Comparison of ENCODE assay signal across 35 mouse cellular contexts in genomic region chr15:100411731-100412130, GRCm38 (mm10). TPM values are rescaled to one million over a fixed set of nuclear protein-coding genes. Genes with fewer than 3 reads are reported as not detected.
DNase-seq lines count a peak whose midpoint lies in the region; ATAC-seq and TF ChIP-seq lines count a peak whose summit lies in the region.
"Had no signal": no experiment of that assay in that cellular context is flagged by ENCODE, and none has a peak within 500 bp of the region (broad histone marks: within the 10 kb centered on the region; RNA-seq: fewer than 3 reads in every experiment).

No protein-coding gene starts in this region.

- intact Hi-C loops in heart, postnatal 25 days (cut with DNase I): no loop called here

- TF ChIP-seq CTCF in liver, postnatal 0 days (IDR thresholded peaks at IDR 0.05; ENCODE audit: low read depth): no peak

- ATAC-seq in heart, embryonic 12.5 days (ENCODE audit: insufficient number of reproducible peaks, low FRiP score): no peak
- ATAC-seq in kidney, embryonic 15.5 days (replicated peaks; ENCODE audit: low FRiP score): no peak
- ATAC-seq in liver, embryonic 13.5 days (ENCODE audit: low read depth): no peak
- no peak for ATAC-seq in liver, postnatal 0 days
- ATAC-seq in frontal cortex, adult (ENCODE audit: low TSS enrichment): no peak
- ATAC-seq: forebrain, embryonic 15.5 days; midbrain, embryonic 16.5 days had no signal

- peaks cover 29% of the 10 kb centered on the region for H3K36me3 ChIP-seq in heart, embryonic 12.5 days
- H3K36me3 ChIP-seq in kidney, embryonic 15.5 days: peaks cover 45% of the 10 kb centered on the region
- peaks cover 78% of the 10 kb centered on the region for H3K36me3 ChIP-seq in liver, embryonic 13.5 days
- H3K36me3 ChIP-seq in liver, postnatal 0 days (replicated peaks; ENCODE audit: insufficient read depth, low read length): peaks cover 38% of the 10 kb centered on the region

- H3K4me1 ChIP-seq in heart, embryonic 12.5 days (replicated peaks): peaks cover 23% of the 10 kb centered on the region
- peaks cover 48% of the 10 kb centered on the region for H3K4me1 ChIP-seq in kidney, embryonic 15.5 days
- H3K4me1 ChIP-seq in liver, embryonic 13.5 days (replicated peaks): peaks cover 85% of the 10 kb centered on the region
- H3K4me1 ChIP-seq in liver, postnatal 0 days (ENCODE audit: insufficient read depth): peaks cover 39% of the 10 kb centered on the region
- H3K4me1 ChIP-seq: forebrain, embryonic 15.5 days had no signal

- no peaks in the 10 kb centered on the region for H3K9me3 ChIP-seq in heart, embryonic 12.5 days (replicated peaks)
- H3K9me3 ChIP-seq in kidney, embryonic 15.5 days (replicated peaks): no peaks in the 10 kb centered on the region
- H3K9me3 ChIP-seq in liver, embryonic 13.5 days (replicated peaks): no peaks in the 10 kb centered on the region
- no peaks in the 10 kb centered on the region for H3K9me3 ChIP-seq in liver, postnatal 0 days (ENCODE audit: low read length)
- H3K9me3 ChIP-seq: embryonic facial prominence, embryonic 13.5 days; forebrain, embryonic 10.5 days; forebrain, embryonic 15.5 days; hindbrain, embryonic 13.5 days; limb, embryonic 15.5 days had no signal

- H3K27ac ChIP-seq in heart, embryonic 12.5 days (ENCODE audit: poor library complexity, severe bottlenecking): 0 out of 2 replicates have a peak overlapping the region, but pooled peaks have one; percentile 2
- H3K27ac ChIP-seq in kidney, embryonic 15.5 days: peak overlapping the region; percentile 47; the same call in 1 of the 2 replicates
- peak overlapping the region; percentile 90 for H3K27ac ChIP-seq in liver, embryonic 13.5 days
- H3K27ac ChIP-seq in liver, postnatal 0 days (ENCODE audit: low read depth): peak overlapping the region; percentile 50
- H3K27ac ChIP-seq: embryonic facial prominence, embryonic 13.5 days; forebrain, embryonic 10.5 days; forebrain, embryonic 15.5 days; hindbrain, embryonic 13.5 days; limb, embryonic 15.5 days had no signal

- no peak overlapping the region for H3K4me3 ChIP-seq in heart, embryonic 12.5 days
- H3K4me3 ChIP-seq in kidney, embryonic 15.5 days (replicated peaks): no peak overlapping the region
- H3K4me3 ChIP-seq in liver, embryonic 13.5 days (replicated peaks): no peak overlapping the region
- H3K4me3 ChIP-seq in liver, postnatal 0 days (ENCODE audit: low read depth, low read length): no peak overlapping the region
- H3K4me3 ChIP-seq: embryonic facial prominence, embryonic 13.5 days; forebrain, embryonic 10.5 days; forebrain, embryonic 15.5 days; hindbrain, embryonic 13.5 days; limb, embryonic 15.5 days had no signal

- WGBS in heart, embryonic 12.5 days: 82% methylated on average over 5 of the region's 5 CpGs
- 73% methylated on average over 5 of the region's 5 CpGs for WGBS in kidney, embryonic 15.5 days
- WGBS in liver, embryonic 13.5 days (ENCODE audit: insufficient replicate concordance): 75% methylated on average over 5 of the region's 5 CpGs
- WGBS in liver, postnatal 0 days (ENCODE audit: insufficient replicate concordance): 84% methylated on average over 5 of the region's 5 CpGs

- no peak for DNase-seq in heart, postnatal 25 days (ENCODE audit: low spot score)
- DNase-seq in kidney, postnatal 4 days: no peak
- DNase-seq in liver, embryonic 13.5 days: no peak
- DNase-seq in liver, postnatal 0 days: no peak
- DNase-seq: cerebellum, adult 18-20 months; cerebellum, postnatal 10 days; gastrocnemius, postnatal 10 days; heart, postnatal 4 days; layer of hippocampus, postnatal 36 days; left cerebral cortex, postnatal 4 days; spleen, adult 18-20 months; thymus, postnatal 25 days had no signal

- H3K9ac ChIP-seq in heart, embryonic 12.5 days: no peak overlapping the region
- H3K9ac ChIP-seq in kidney, embryonic 15.5 days: no peak overlapping the region
- 0 out of 2 replicates have a peak overlapping the region, but pooled peaks have one; percentile 20 for H3K9ac ChIP-seq in liver, embryonic 13.5 days
- H3K9ac ChIP-seq in liver, postnatal 0 days (replicated peaks): no peak overlapping the region
- H3K9ac ChIP-seq: embryonic facial prominence, embryonic 13.5 days; forebrain, embryonic 15.5 days; hindbrain, embryonic 13.5 days; limb, embryonic 15.5 days had no signal

- no peaks in the 10 kb centered on the region for H3K27me3 ChIP-seq in heart, embryonic 12.5 days (replicated peaks)
- H3K27me3 ChIP-seq in kidney, embryonic 15.5 days: no peaks in the 10 kb centered on the region
- H3K27me3 ChIP-seq in liver, embryonic 13.5 days: no peaks in the 10 kb centered on the region
- H3K27me3 ChIP-seq in liver, postnatal 0 days (ENCODE audit: insufficient read depth, low read length): no peaks in the 10 kb centered on the region
- H3K27me3 ChIP-seq: embryonic facial prominence, embryonic 13.5 days; forebrain, embryonic 15.5 days; hindbrain, embryonic 13.5 days; limb, embryonic 15.5 days; Patski had no signal

- no peak for TF ChIP-seq EP300 in liver, postnatal 0 days (IDR thresholded peaks at IDR 0.05; ENCODE audit: low read depth)

- no peak overlapping the region for H3K4me2 ChIP-seq in heart, embryonic 12.5 days
- no peak overlapping the region for H3K4me2 ChIP-seq in kidney, embryonic 15.5 days
- peak overlapping the region; percentile 64; the same call in 1 of the 2 replicates for H3K4me2 ChIP-seq in liver, embryonic 13.5 days
- no peak overlapping the region for H3K4me2 ChIP-seq in liver, postnatal 0 days (ENCODE audit: low read depth, low read length)
- H3K4me2 ChIP-seq: embryonic facial prominence, embryonic 13.5 days; forebrain, embryonic 15.5 days; hindbrain, embryonic 13.5 days; limb, embryonic 15.5 days; midbrain, embryonic 11.5 days had no signal

RNA-seq across cellular contexts. Expression of gene Gm5475, which starts 10.2 kb away (rescaled TPM):
- 0.12 TPM in 1 of 2 replicates, not detected in the other for polyA plus RNA-seq in heart, embryonic 12.5 days (2016; fragmentation: Nextera tagmentation; extraction: Ambion mirVana)
- not detected for total RNA-seq in heart, postnatal 25 days (2021)
- 0.15 and 0.25 TPM in 2 replicates for polyA plus RNA-seq in kidney, embryonic 15.5 days (2015; fragmentation: Nextera tagmentation; extraction: Ambion mirVana)
- polyA plus RNA-seq in liver, embryonic 13.5 days (2015; fragmentation: Nextera tagmentation; extraction: Ambion mirVana): not detected in 2 replicates
- polyA plus RNA-seq in liver, postnatal 0 days (2015; fragmentation: Nextera tagmentation; extraction: Ambion mirVana): 0.04 TPM in 1 of 2 replicates, not detected in the other
- total RNA-seq: adrenal gland, postnatal 25 days; common myeloid progenitor, adult 5-6 weeks; heart, adult 8-10 months; heart, postnatal 4 days; layer of hippocampus, postnatal 36 days; left cerebral cortex, postnatal 4 days; megakaryocyte, adult 5-6 weeks; neutrophil, adult 5-6 weeks had no signal
- polyA plus RNA-seq: embryonic facial prominence, embryonic 13.5 days; heart, embryonic 16.5 days; midbrain, embryonic 11.5 days had no signal

RNA-seq across cellular contexts. Expression of gene Slc11a2, which starts 13.1 kb away (rescaled TPM):
- 15.5 and 20.8 TPM in 2 replicates for polyA plus RNA-seq in heart, embryonic 12.5 days (2016; fragmentation: Nextera tagmentation; extraction: Ambion mirVana)
- 10 to 100 TPM; 52.6 to 56.9 TPM for total RNA-seq in heart, postnatal 25 days (2021)
- 26.8 and 28.2 TPM in 2 replicates for polyA plus RNA-seq in kidney, embryonic 15.5 days (2015; fragmentation: Nextera tagmentation; extraction: Ambion mirVana)
- polyA plus RNA-seq in liver, embryonic 13.5 days (2015; fragmentation: Nextera tagmentation; extraction: Ambion mirVana): 46.8 and 57.1 TPM in 2 replicates
- polyA plus RNA-seq in liver, postnatal 0 days (2015; fragmentation: Nextera tagmentation; extraction: Ambion mirVana): 15.0 and 16.3 TPM in 2 replicates

RNA-seq across cellular contexts. Expression of gene Higd1c, which starts 47.4 kb away (rescaled TPM):
- polyA plus RNA-seq in heart, embryonic 12.5 days (2016; fragmentation: Nextera tagmentation; extraction: Ambion mirVana): not detected in 2 replicates
- total RNA-seq in heart, postnatal 25 days (2021): not detected
- 0.64 and 1.7 TPM in 2 replicates for polyA plus RNA-seq in kidney, embryonic 15.5 days (2015; fragmentation: Nextera tagmentation; extraction: Ambion mirVana)
- not detected in 2 replicates for polyA plus RNA-seq in liver, embryonic 13.5 days (2015; fragmentation: Nextera tagmentation; extraction: Ambion mirVana)
- not detected in 2 replicates for polyA plus RNA-seq in liver, postnatal 0 days (2015; fragmentation: Nextera tagmentation; extraction: Ambion mirVana)
- total RNA-seq: common myeloid progenitor, adult 5-6 weeks; gastrocnemius, postnatal 10 days; heart, adult 8-10 months; heart, postnatal 4 days; layer of hippocampus, postnatal 36 days; left cerebral cortex, postnatal 4 days; megakaryocyte, adult 5-6 weeks; MEL; neutrophil, adult 5-6 weeks had no signal
- polyA plus RNA-seq: embryonic facial prominence, embryonic 13.5 days; forebrain, embryonic 10.5 days; forebrain, embryonic 15.5 days; gonadal fat pad, adult 2 months; heart, embryonic 16.5 days; hindbrain, embryonic 13.5 days; large intestine, adult 2 months; limb, embryonic 15.5 days; lung, embryonic 16.5 days; midbrain, embryonic 11.5 days; midbrain, embryonic 16.5 days; neural tube, embryonic 11.5 days; Patski; stomach, embryonic 16.5 days had no signal

RNA-seq across cellular contexts. Expression of gene Letmd1, which starts 57.1 kb away (rescaled TPM):
- 17.7 and 19.4 TPM in 2 replicates for polyA plus RNA-seq in heart, embryonic 12.5 days (2016; fragmentation: Nextera tagmentation; extraction: Ambion mirVana)
- total RNA-seq in heart, postnatal 25 days (2021): 10 to 100 TPM; 13.6 to 14.6 TPM
- 27.5 and 27.8 TPM in 2 replicates for polyA plus RNA-seq in kidney, embryonic 15.5 days (2015; fragmentation: Nextera tagmentation; extraction: Ambion mirVana)
- 14.4 and 15.0 TPM in 2 replicates for polyA plus RNA-seq in liver, embryonic 13.5 days (2015; fragmentation: Nextera tagmentation; extraction: Ambion mirVana)
- 14.4 and 16.3 TPM in 2 replicates for polyA plus RNA-seq in liver, postnatal 0 days (2015; fragmentation: Nextera tagmentation; extraction: Ambion mirVana)

RNA-seq across cellular contexts. Expression of gene Mettl7a2, which starts 58.7 kb away (rescaled TPM):
- not detected in 2 replicates for polyA plus RNA-seq in heart, embryonic 12.5 days (2016; fragmentation: Nextera tagmentation; extraction: Ambion mirVana)
- total RNA-seq in heart, postnatal 25 days (2021): 1 to 10 TPM; 1.1 to 1.2 TPM
- polyA plus RNA-seq in kidney, embryonic 15.5 days (2015; fragmentation: Nextera tagmentation; extraction: Ambion mirVana): 0.26 TPM in 1 of 2 replicates, not detected in the other
- not detected in 2 replicates for polyA plus RNA-seq in liver, embryonic 13.5 days (2015; fragmentation: Nextera tagmentation; extraction: Ambion mirVana)
- not detected in 2 replicates for polyA plus RNA-seq in liver, postnatal 0 days (2015; fragmentation: Nextera tagmentation; extraction: Ambion mirVana)
- total RNA-seq: common myeloid progenitor, adult 5-6 weeks; megakaryocyte, adult 5-6 weeks; MEL; neutrophil, adult 5-6 weeks had no signal
- polyA plus RNA-seq: embryonic facial prominence, embryonic 13.5 days; forebrain, embryonic 10.5 days; forebrain, embryonic 15.5 days; heart, embryonic 16.5 days; hindbrain, embryonic 13.5 days; large intestine, adult 2 months; limb, embryonic 15.5 days; lung, embryonic 16.5 days; midbrain, embryonic 11.5 days; midbrain, embryonic 16.5 days; stomach, embryonic 16.5 days had no signal

Comparison
In these comparisons a context has a peak if more than half of its experiments do, and no peak if none do; other contexts are left out.
1. H3K27ac ChIP-seq: peak in every context shown above with its lines; median percentile 90 in liver, embryonic 13.5 days; 50 in liver, postnatal 0 days; 47 in kidney, embryonic 15.5 days; 2 in heart, embryonic 12.5 days.